Mouse (Mus musculus) embryonic facial prominence, embryonic 11.5 days (tissue): Measurements from ENCODE around the gene Slc30a1. TPM values are rescaled to one million over a fixed set of nuclear protein-coding genes. Genes with fewer than 3 reads are reported as not detected.

Experiments
- ATAC-seq: fragments of 200-750 bp; cut with Nextera tagmentation; replicated peaks from 2 replicates; pipeline ENCODE4 v1.8.0; 2017; ENCODE audit warnings: low read depth; ENCODE audit not compliant: insufficient number of reproducible peaks, low FRiP score, low TSS enrichment
- DNase-seq: peaks from one replicate; pipeline ENCODE4 v3.0.0-alpha.2; 2015; ENCODE audit warnings: low spot score
- H3K27ac ChIP-seq: fragments of 300-500 bp; sonication (generic); replicated peaks from 2 replicates; pipeline ENCODE4 v1.5.1; 2014; ENCODE audit warnings: mild to moderate bottlenecking, low read depth, low read length, control low read depth
- H3K27me3 ChIP-seq: fragments of 300-500 bp; sonication (generic); 2 replicates; pipeline ENCODE4 v1.6.1; 2014; ENCODE audit warnings: mild to moderate bottlenecking, low read length, moderate library complexity, mixed read lengths; ENCODE audit not compliant: control insufficient read depth, insufficient read depth
- H3K36me3 ChIP-seq: fragments of 300-500 bp; sonication (generic); replicated peaks from 2 replicates; pipeline ENCODE4 v1.6.1; 2014; ENCODE audit warnings: low read depth, mild to moderate bottlenecking, low read length, moderate library complexity, mixed read lengths; ENCODE audit not compliant: control insufficient read depth, insufficient read depth
- H3K4me1 ChIP-seq: fragments of 300-500 bp; sonication (generic); 2 replicates; pipeline ENCODE4 v1.6.1; 2014; ENCODE audit warnings: low read length, mixed read lengths; ENCODE audit not compliant: control insufficient read depth, insufficient read depth
- H3K4me2 ChIP-seq: fragments of 300-500 bp; sonication (generic); 2 replicates; pipeline ENCODE4 v1.6.1; 2014; ENCODE audit warnings: low read depth, mild to moderate bottlenecking, control low read depth, low read length, moderate library complexity
- H3K4me3 ChIP-seq: fragments of 300-500 bp; sonication (generic); 2 replicates; pipeline ENCODE4 v1.5.1; 2014; ENCODE audit warnings: low read depth, low read length, control low read depth
- H3K9ac ChIP-seq: fragments of 300-500 bp; sonication (generic); replicated peaks from 2 replicates; pipeline ENCODE4 v1.6.1; 2014; ENCODE audit warnings: mild to moderate bottlenecking, control low read depth, low read length
- H3K9me3 ChIP-seq: fragments of 300-500 bp; sonication (generic); replicated peaks from 2 replicates; pipeline ENCODE4 v1.6.1; 2016; ENCODE audit warnings: mild to moderate bottlenecking, low read length, inconsistent platforms, mixed read lengths; ENCODE audit not compliant: control insufficient read depth
- WGBS: fragments of 180-500 bp; shearing (Covaris S2); extraction: QIAGEN DNeasy Blood & Tissue Kit; methylation state at CpG from one replicate; pipeline ENCODE4 v1.1.7; 2014; 5-methylcytosine and 5-hydroxymethylcytosine counted together
- polyA plus RNA-seq: library from polyadenylated mRNA; unstranded; fragments of >200 nt; fragmentation: Nextera tagmentation; extraction: Ambion mirVana; gene quantifications from 2 replicates; pipeline ENCODE4 v1.2.1, GENCODE M21; 2014

Slc30a1 gene
- polyA plus RNA-seq, 1 experiment from 2014 or later, result 2.2 TPM

GRCm38 (mm10) chr1:191907431-191907810 is 854 bp downstream of the Slc30a1 start:
- Histone ChIP-seq H3K9ac (peak overlapping the region; percentile 83), H3K27me3 (no peaks in the 10 kb centered on the region), H3K4me1 (no peaks in the 10 kb centered on the region), H3K4me3 (peak overlapping the region; percentile 92), H3K36me3 (peaks cover 3% of the 10 kb centered on the region; the same call in 1 of the 2 replicates), H3K4me2 (peak overlapping the region; percentile 92), H3K9me3 (no peaks in the 10 kb centered on the region), H3K27ac (no peak overlapping the region; the same call in 1 of the 2 replicates)
- WGBS, result under 1% methylated on average over 43 of the region's 43 CpGs
- peak; percentile 25; the same call in 1 of the 2 replicates for ATAC-seq
- DNase-seq, result peak; percentile 74

DNA sequence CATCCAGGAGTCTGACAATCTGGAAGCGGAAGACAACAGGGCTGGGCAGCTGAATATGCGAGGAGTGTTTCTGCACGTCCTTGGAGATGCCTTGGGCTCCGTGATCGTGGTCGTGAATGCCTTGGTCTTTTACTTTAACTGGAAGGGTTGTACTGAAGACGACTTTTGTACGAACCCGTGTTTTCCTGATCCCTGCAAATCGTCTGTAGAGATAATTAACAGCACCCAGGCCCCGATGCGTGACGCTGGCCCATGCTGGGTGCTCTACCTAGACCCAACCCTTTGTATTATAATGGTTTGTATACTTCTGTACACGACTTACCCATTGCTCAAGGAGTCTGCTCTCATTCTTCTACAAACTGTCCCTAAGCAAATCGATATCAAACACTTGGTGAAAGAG is 2.3 kb downstream of the Slc30a1 start:
- Histone ChIP-seq H3K9me3 (no peaks in the 10 kb centered on the region), H3K4me3 (no peak overlapping the region), H3K9ac (no peak overlapping the region), H3K27me3 (no peaks in the 10 kb centered on the region), H3K4me2 (peak overlapping the region; percentile 92; the same call in 1 of the 2 replicates), H3K4me1 (no peaks in the 10 kb centered on the region), H3K27ac (no peak overlapping the region), H3K36me3 (peaks cover 3% of the 10 kb centered on the region; the same call in 1 of the 2 replicates)
- no peak for ATAC-seq
- 94% methylated on average over 15 of the region's 15 CpGs for WGBS
- DNase-seq, result no peak

DNA sequence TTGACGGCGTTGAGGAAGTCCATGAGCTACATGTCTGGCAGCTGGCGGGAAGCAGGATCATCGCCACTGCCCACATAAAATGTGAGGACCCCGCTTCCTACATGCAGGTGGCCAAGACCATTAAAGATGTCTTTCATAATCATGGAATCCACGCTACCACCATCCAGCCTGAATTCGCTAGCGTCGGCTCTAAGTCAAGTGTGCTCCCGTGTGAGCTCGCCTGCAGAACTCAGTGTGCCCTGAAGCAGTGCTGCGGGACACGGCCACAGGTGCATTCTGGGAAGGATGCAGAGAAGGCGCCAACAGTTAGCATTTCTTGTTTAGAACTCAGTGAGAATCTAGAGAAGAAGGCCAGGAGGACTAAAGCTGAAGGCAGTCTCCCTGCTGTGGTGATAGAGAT is 2.7 kb downstream of the Slc30a1 start:
- WGBS, result 95% methylated on average over 14 of the region's 14 CpGs
- ATAC-seq (no peak), DNase-seq (no peak)
- Histone ChIP-seq H3K4me1 (no peaks in the 10 kb centered on the region), H3K27me3 (no peaks in the 10 kb centered on the region), H3K9ac (no peak overlapping the region), H3K9me3 (no peaks in the 10 kb centered on the region), H3K4me3 (no peak overlapping the region), H3K36me3 (peaks cover 3% of the 10 kb centered on the region; the same call in 1 of the 2 replicates), H3K4me2 (no peak overlapping the region), H3K27ac (no peak overlapping the region)

GRCm38 (mm10) chr1:191910646-191911045 is 4.1 kb downstream of the Slc30a1 start:
- Histone ChIP-seq H3K27ac (no peak overlapping the region), H3K4me2 (no peak overlapping the region), H3K9me3 (no peaks in the 10 kb centered on the region), H3K36me3 (peaks cover 3% of the 10 kb centered on the region; the same call in 1 of the 2 replicates), H3K4me1 (no peaks in the 10 kb centered on the region), H3K4me3 (no peak overlapping the region), H3K9ac (no peak overlapping the region), H3K27me3 (no peaks in the 10 kb centered on the region)
- ATAC-seq (no peak), DNase-seq (no peak)
- WGBS, result 84% methylated on average over 3 of the region's 3 CpGs

DNA sequence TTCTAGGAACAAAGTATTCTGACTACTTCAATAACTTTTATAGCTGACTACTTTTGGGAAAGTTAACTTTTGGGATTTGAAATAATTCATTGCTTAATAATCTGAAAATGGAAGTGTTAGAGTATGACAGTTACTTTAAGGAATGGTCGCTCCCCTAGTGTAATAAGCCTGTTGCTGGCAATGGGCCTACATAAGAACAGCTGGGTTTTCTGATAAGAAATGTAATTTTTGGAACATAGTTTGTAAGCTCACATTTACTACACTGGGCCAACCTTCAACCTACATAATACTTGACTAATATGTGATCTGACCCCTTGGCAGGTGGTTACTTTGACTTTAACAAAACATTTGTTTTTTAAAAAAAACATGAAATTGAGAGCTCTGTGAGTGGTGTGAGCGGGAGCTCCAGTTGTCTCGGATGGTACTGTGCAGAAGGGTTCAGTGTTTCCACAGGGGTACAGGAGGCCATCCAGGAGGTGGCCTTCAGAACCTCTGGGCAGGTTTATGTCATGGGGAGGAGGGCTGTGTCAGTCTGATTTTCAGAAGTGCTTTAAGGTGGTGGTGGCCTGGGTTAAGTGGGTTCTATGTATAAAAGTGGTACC is 4.6 kb downstream of the Slc30a1 start:
- no peak for DNase-seq
- Histone ChIP-seq H3K4me1 (no peaks in the 10 kb centered on the region), H3K9ac (no peak overlapping the region), H3K27me3 (no peaks in the 10 kb centered on the region), H3K36me3 (peaks cover 3% of the 10 kb centered on the region; the same call in 1 of the 2 replicates), H3K27ac (no peak overlapping the region), H3K9me3 (no peaks in the 10 kb centered on the region), H3K4me2 (no peak overlapping the region), H3K4me3 (no peak overlapping the region)
- 88% methylated on average over 3 of the region's 3 CpGs for WGBS
- ATAC-seq, result no peak

DNA sequence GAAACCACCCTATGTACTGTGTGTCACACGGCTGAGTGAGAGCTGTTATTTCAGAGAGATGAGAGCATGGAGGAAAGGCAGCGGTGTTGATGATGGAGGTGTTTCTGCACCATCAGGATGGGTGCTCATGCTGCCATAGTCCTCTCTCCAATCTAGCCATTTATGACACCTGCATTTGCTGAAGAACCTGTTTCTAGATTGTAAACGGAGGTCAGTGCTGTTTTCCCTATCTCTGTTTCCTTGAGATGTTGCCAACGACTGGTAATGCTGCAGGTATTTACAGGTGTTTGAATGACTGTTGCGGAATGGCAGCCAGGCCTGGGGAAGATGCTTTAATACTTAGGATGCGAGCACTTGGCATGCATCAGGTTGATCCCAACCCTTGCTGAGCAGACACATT is 8.1 kb downstream of the Slc30a1 start:
- ATAC-seq, result no peak
- H3K27me3 ChIP-seq, result no peaks in the 10 kb centered on the region
- H3K36me3 ChIP-seq, result no peaks in the 10 kb centered on the region
- H3K4me1 ChIP-seq, result no peaks in the 10 kb centered on the region
- 91% methylated on average over 6 of the region's 6 CpGs for WGBS
- no peaks in the 10 kb centered on the region for H3K9me3 ChIP-seq
- H3K4me3 ChIP-seq, result no peak overlapping the region
- DNase-seq, result no peak
- no peak overlapping the region for H3K27ac ChIP-seq
- H3K9ac ChIP-seq, result no peak overlapping the region
- no peak overlapping the region for H3K4me2 ChIP-seq

GRCm38 (mm10) chr1:191915586-191915985 is 9.0 kb downstream of the Slc30a1 start:
- Histone ChIP-seq H3K4me1 (no peaks in the 10 kb centered on the region), H3K4me3 (no peak overlapping the region)

GRCm38 (mm10) chr1:191916876-191917275 is 10.3 kb downstream of the Slc30a1 start:
- Histone ChIP-seq H3K4me3 (no peak overlapping the region), H3K4me1 (no peaks in the 10 kb centered on the region), H3K27ac (no peak overlapping the region), H3K36me3 (no peaks in the 10 kb centered on the region), H3K9me3 (no peaks in the 10 kb centered on the region), H3K4me2 (no peak overlapping the region), H3K27me3 (no peaks in the 10 kb centered on the region), H3K9ac (no peak overlapping the region)
- no peak for ATAC-seq
- DNase-seq, result no peak
- 71% methylated on average over 5 of the region's 5 CpGs for WGBS

More at GRCm38 (mm10) chr1:191915586-191915985, 9.0 kb downstream of the Slc30a1 start:
- 79% methylated on average over 1 of the region's 1 CpGs for WGBS
- H3K36me3 ChIP-seq, result no peaks in the 10 kb centered on the region
- no peaks in the 10 kb centered on the region for H3K9me3 ChIP-seq
- DNase-seq, result no peak
- no peak overlapping the region for H3K4me2 ChIP-seq
- H3K27ac ChIP-seq, result no peak overlapping the region
- no peak overlapping the region for H3K9ac ChIP-seq
- no peaks in the 10 kb centered on the region for H3K27me3 ChIP-seq
- no peak for ATAC-seq
